Mouse (Mus musculus) CH12.LX (cell line): ENCODE measurements around the gene Nfia. TPM values are rescaled to one million over a fixed set of nuclear protein-coding genes. Genes with fewer than 3 reads are reported as not detected.

ENCODE experiments used
- DNase-seq: peaks from one replicate; pipeline ENCODE4 v3.0.0-alpha.2; 2013; ENCODE audit errors: extremely low read depth
- H3K27ac ChIP-seq: 2 replicates; pipeline ENCODE4 v1.5.1; 2012; ENCODE audit warnings: low read depth, mild to moderate bottlenecking, control low read depth, moderate library complexity; ENCODE audit not compliant: insufficient read depth
- H3K27me3 ChIP-seq: replicated peaks from 2 replicates; pipeline ENCODE3; 2012; ENCODE audit warnings: inconsistent platforms
- H3K36me3 ChIP-seq, 2 experiments: replicated peaks in 1 of 2; 2 replicates each; pipeline versions ENCODE3 to v1.6.1; 2012; ENCODE audit warnings: inconsistent platforms in 1 of 2, low read length in 1 of 2, mild to moderate bottlenecking in 1 of 2, mixed read lengths in 1 of 2, moderate library complexity in 1 of 2; ENCODE audit not compliant: control insufficient read depth in 1 of 2, insufficient read depth in 1 of 2
- H3K4me1 ChIP-seq, 2 experiments: 2 replicates each; pipeline ENCODE4 v1.6.1; 2012; ENCODE audit warnings: inconsistent platforms in 1 of 2, moderate library complexity in 1 of 2; ENCODE audit not compliant: insufficient read depth in 2 of 2, control insufficient read depth in 1 of 2
- H3K4me2 ChIP-seq: 2 replicates; pipeline ENCODE4 v1.6.1; 2012; ENCODE audit warnings: low read depth, mild to moderate bottlenecking, control low read depth; ENCODE audit not compliant: poor library complexity, insufficient read depth, severe bottlenecking
- H3K4me3 ChIP-seq, 3 experiments: fragments of 150-350 bp in 1 of 3; sonication (generic) in 1 of 3; replicated peaks in 1 of 3; 2 replicates each; pipeline versions ENCODE3 to v1.5.1; 2011 to 2012; ENCODE audit warnings: low read depth in 2 of 3, low read length in 2 of 3, mild to moderate bottlenecking in 2 of 3, moderate library complexity in 2 of 3, control low read depth in 1 of 3, improper control_type of control experiment in 1 of 3, inconsistent platforms in 1 of 3, mixed read lengths in 1 of 3; ENCODE audit not compliant: poor library complexity in 1 of 3
- H3K79me2 ChIP-seq: replicated peaks from 2 replicates; pipeline ENCODE4 v1.6.1; 2012; ENCODE audit warnings: mild to moderate bottlenecking, moderate library complexity; ENCODE audit not compliant: control insufficient read depth, poor library complexity, insufficient read depth, severe bottlenecking; ENCODE audit errors: extremely low read depth
- H3K9ac ChIP-seq: 2 replicates; pipeline ENCODE4 v1.6.1; 2012; ENCODE audit warnings: low read depth, mild to moderate bottlenecking, control low read depth, moderate library complexity; ENCODE audit not compliant: insufficient read depth
- H3K9me3 ChIP-seq: replicated peaks from 2 replicates; pipeline ENCODE3; 2012; ENCODE audit warnings: low read length, inconsistent platforms, mixed read lengths
- CHD1 ChIP-seq: IDR thresholded peaks from 2 replicates; pipeline ENCODE4 v1.6.1; 2012; ENCODE audit warnings: low read depth, low read length, improper control_type of control experiment, inconsistent platforms
- CHD2 ChIP-seq: IDR thresholded peaks from 2 replicates; pipeline ENCODE4 v1.6.1; 2011; ENCODE audit warnings: low read length, improper control_type of control experiment
- CTCF ChIP-seq, 2 experiments: IDR thresholded peaks in 1 of 2; conservative IDR thresholded peaks in 1 of 2; 2 replicates each; pipeline ENCODE4 v1.5.1; 2011 to 2012; ENCODE audit warnings: low read depth in 2 of 2, low read length in 2 of 2, improper control_type of control experiment in 1 of 2, inconsistent platforms in 1 of 2, mild to moderate bottlenecking in 1 of 2, moderate library complexity in 1 of 2
- E2F4 ChIP-seq: IDR thresholded peaks from 2 replicates; pipeline ENCODE4 v1.6.1; 2011; ENCODE audit warnings: low read depth, low read length, improper control_type of control experiment; ENCODE audit not compliant: insufficient replicate concordance
- HCFC1 ChIP-seq: IDR thresholded peaks from 2 replicates; pipeline ENCODE4 v1.6.1; 2012; ENCODE audit warnings: low read depth, mild to moderate bottlenecking, inconsistent platforms, low read length, improper control_type of control experiment
- KAT2A ChIP-seq: IDR thresholded peaks from 2 replicates; pipeline ENCODE4 v1.6.1; 2012; ENCODE audit warnings: low read length, improper control_type of control experiment, inconsistent platforms; ENCODE audit not compliant: insufficient replicate concordance
- MAFK ChIP-seq: IDR thresholded peaks from 2 replicates; pipeline ENCODE4 v1.6.1; 2011; ENCODE audit warnings: low read length, improper control_type of control experiment; ENCODE audit not compliant: insufficient replicate concordance
- MAX ChIP-seq: IDR thresholded peaks from 2 replicates; pipeline ENCODE4 v1.6.1; 2011; ENCODE audit warnings: low read length, improper control_type of control experiment
- MAZ ChIP-seq: IDR thresholded peaks from 2 replicates; pipeline ENCODE4 v1.6.1; 2012; ENCODE audit warnings: low read depth, mild to moderate bottlenecking, inconsistent platforms, low read length, improper control_type of control experiment, moderate library complexity
- MYC ChIP-seq: IDR thresholded peaks from 2 replicates; pipeline ENCODE4 v1.6.1; 2011; ENCODE audit warnings: low read depth, mild to moderate bottlenecking, improper control_type of control experiment, low read length
- POLR2A ChIP-seq: IDR thresholded peaks from 2 replicates; pipeline ENCODE4 v1.6.1; 2011; ENCODE audit warnings: low read depth, mild to moderate bottlenecking, improper control_type of control experiment, low read length
- RAD21 ChIP-seq: IDR thresholded peaks from 2 replicates; pipeline ENCODE4 v1.6.1; 2011; ENCODE audit warnings: low read depth, mild to moderate bottlenecking, low read length, improper control_type of control experiment, moderate library complexity
- SMC3 ChIP-seq: IDR thresholded peaks from 2 replicates; pipeline ENCODE4 v1.6.1; 2011; ENCODE audit warnings: low read depth, low read length, improper control_type of control experiment
- TCF12 ChIP-seq: IDR thresholded peaks from 2 replicates; pipeline ENCODE4 v1.6.1; 2014; ENCODE audit warnings: low read depth, mild to moderate bottlenecking, inconsistent platforms, low read length, improper control_type of control experiment
- USF1 ChIP-seq: IDR thresholded peaks from 2 replicates; pipeline ENCODE4 v1.6.1; 2014; ENCODE audit warnings: low read depth, mild to moderate bottlenecking, inconsistent platforms, low read length, improper control_type of control experiment
- ZKSCAN1 ChIP-seq: IDR thresholded peaks from 2 replicates; pipeline ENCODE4 v1.6.1; 2012; ENCODE audit warnings: low read depth, inconsistent platforms, low read length, improper control_type of control experiment, borderline replicate concordance
- ZMIZ1 ChIP-seq: IDR thresholded peaks from 2 replicates; pipeline ENCODE4 v1.6.1; 2012; ENCODE audit warnings: low read depth, mild to moderate bottlenecking, inconsistent platforms, low read length, improper control_type of control experiment
- dilution Hi-C: fragments of 300-500 bp; cut with MboI; formaldehyde crosslinking; loops from 2 replicates; pipeline ENCODE4 v1.14.3; 2020; ENCODE audit warnings: low sequenced_read_pairs; ENCODE audit not compliant: extremely low pct_unique_long_range_greater_than_20kb, extremely low pct_ligation_motif_present
- in situ Hi-C: fragments of 300-500 bp; cut with MboI; formaldehyde crosslinking; loops from 3 replicates; pipeline ENCODE4 v1.14.3; 2019; ENCODE audit warnings: low sequenced_read_pairs, low pct_ligation_motif_present, low pct_unique_long_range_greater_than_20kb, mixed read lengths
- polyA plus RNA-seq: library from polyadenylated mRNA; unstranded; fragments of >175 nt; gene quantifications from 2 replicates; pipeline ENCODE4 v1.2.1, GENCODE M21; 2012; ENCODE audit warnings: low read depth; ENCODE audit not compliant: insufficient read length
- total RNA-seq, 2 experiments: library from RNA; depleted of rRNA; stranded (reverse); fragments of 300-350 nt in 1 of 2; fragments of >200 nt in 1 of 2; gene quantifications; 2 replicates each; pipeline ENCODE4 v1.2.3; 2012 to 2014

Gene Nfia
- total and polyA plus RNA-seq, 3 experiments: not detected

GRCm38 (mm10) chr4:97757978-97758461 lies 14.5 kb upstream of the Nfia start:
- Histone ChIP-seq H3K4me3 (no peak overlapping the region), H3K27me3 (no peaks in the 10 kb centered on the region), H3K9ac (no peak overlapping the region), H3K27ac (no peak overlapping the region), H3K79me2 (no peaks in the 10 kb centered on the region), H3K36me3 (no peaks in the 10 kb centered on the region), H3K4me2 (no peak overlapping the region), H3K4me1 (no peaks in the 10 kb centered on the region), H3K9me3 (peaks cover 62% of the 10 kb centered on the region)
- in situ Hi-C loops (no loop called here), dilution Hi-C loops (no loop called here)
- DNase-seq: no peak
- TF ChIP-seq E2F4 (no peak), CHD1 (no peak), CTCF (conservative IDR thresholded peaks at IDR 0.05 in 1 of 2, IDR thresholded peaks at IDR 0.05 in 1 of 2; ENCODE audit: low read depth in 2 of 2, low read length in 2 of 2) (no peak), TCF12 (no peak), MAZ (no peak), MAX (no peak), RAD21 (no peak), USF1 (no peak)
- TF ChIP-seq, all 38 proteins: peak for 0

GRCm38 (mm10) chr4:97758661-97759060 lies 13.9 kb upstream of the Nfia start:
- Histone ChIP-seq H3K4me3 (no peak overlapping the region), H3K4me1 (no peaks in the 10 kb centered on the region), H3K4me2 (no peak overlapping the region), H3K36me3 (no peaks in the 10 kb centered on the region), H3K9me3 (peaks cover 59% of the 10 kb centered on the region), H3K79me2 (no peaks in the 10 kb centered on the region)
- DNase-seq: no peak
- in situ Hi-C loops: no loop called here
- TF ChIP-seq CHD2: no peak
- TF ChIP-seq ZKSCAN1: no peak
- no peak for TF ChIP-seq HCFC1
- TF ChIP-seq MYC: no peak
- TF ChIP-seq SMC3: no peak
- no peak for TF ChIP-seq CTCF (conservative IDR thresholded peaks at IDR 0.05 in 1 of 2, IDR thresholded peaks at IDR 0.05 in 1 of 2; ENCODE audit: low read depth in 2 of 2, low read length in 2 of 2)
- TF ChIP-seq POLR2A: no peak
- TF ChIP-seq MAFK: no peak
- no peak for TF ChIP-seq KAT2A
- no peak for TF ChIP-seq ZMIZ1
- no peak for TF ChIP-seq MAX
- TF ChIP-seq, all 38 proteins: peak for 0
- H3K9ac ChIP-seq: no peak overlapping the region
- H3K27ac ChIP-seq: no peak overlapping the region
- no peaks in the 10 kb centered on the region for H3K27me3 ChIP-seq
- dilution Hi-C loops: no loop called here
